Mouse (Mus musculus): ENCODE measurements at regions not wholly inside any gene's neighbourhood (a gene's known extent, or its start where the extent isn't known, plus 50 kb on each side); places are given as distances from the start of the nearest gene placed in this dataset.

GRCm38 (mm10) chr1:13834860-13835840, 2258.0 kb downstream of the 4930444P10Rik start:
- DNase-seq (ENCODE audit: low spot score) = no peak

- DNase-seq (ENCODE audit: low spot score) = no peak
These were observed 2285.3 kb downstream of the 4930444P10Rik start for GRCm38 (mm10) chr1:13807786-13808185.

GRCm38 (mm10) chr1:13800460-13800859, 2292.7 kb downstream of the 4930444P10Rik start:
- DNase-seq (ENCODE audit: low spot score) = no peak

GRCm38 (mm10) chr1:13798848-13799247, 2294.3 kb downstream of the 4930444P10Rik start:
- DNase-seq (ENCODE audit: low spot score) = no peak

GRCm38 (mm10) chr1:13795196-13795595, 2297.9 kb downstream of the 4930444P10Rik start:
- no peak for DNase-seq (ENCODE audit: low spot score)

- peak; percentile 24 for DNase-seq (ENCODE audit: low spot score)
These were observed 2303.6 kb downstream of the 4930444P10Rik start for GRCm38 (mm10) chr1:13789318-13790085.

GRCm38 (mm10) chr1:13787016-13787415, 2306.1 kb downstream of the 4930444P10Rik start:
- no peak for DNase-seq (ENCODE audit: low spot score)

GRCm38 (mm10) chr1:13784396-13784795, 2308.7 kb downstream of the 4930444P10Rik start:
- DNase-seq (ENCODE audit: low spot score) = no peak

GRCm38 (mm10) chr1:13782633-13783032, 2310.5 kb downstream of the 4930444P10Rik start:
- no peak for DNase-seq (ENCODE audit: low spot score)

GRCm38 (mm10) chr1:13772106-13772505, 2321.0 kb downstream of the 4930444P10Rik start:
- DNase-seq (ENCODE audit: low spot score) = no peak

- DNase-seq (ENCODE audit: low spot score) = no peak
These were observed 2322.1 kb downstream of the 4930444P10Rik start for GRCm38 (mm10) chr1:13771014-13771463.

GRCm38 (mm10) chr1:13752479-13752878, 2338.6 kb downstream of the A830018L16Rik start:
- DNase-seq (ENCODE audit: low spot score) = no peak

- no peak for DNase-seq (ENCODE audit: low spot score)
These were observed 2337.5 kb downstream of the A830018L16Rik start for GRCm38 (mm10) chr1:13751381-13751780.

Measured in urinary bladder, postnatal 10 days (tissue).